Mouse (Mus musculus): ENCODE results near the gene Myl12a. TPM values are rescaled to one million over a fixed set of nuclear protein-coding genes. Genes with fewer than 3 reads are reported as not detected.

Myl12a gene
- total RNA-seq, 2 experiments from 2014 or later, result 728 to 823 TPM

- DNase-seq, result no peak
- intact Hi-C loops (cut with DNase I), result no loop called here
These were observed 10.4 kb upstream of the Myl12a start for GRCm38 (mm10) chr17:71013105-71013504.

GRCm38 (mm10) chr17:71011931-71012662 is 9.4 kb upstream of the Myl12a start:
- DNase-seq, result no peak
- intact Hi-C loops (cut with DNase I), result no loop called here

DNA sequence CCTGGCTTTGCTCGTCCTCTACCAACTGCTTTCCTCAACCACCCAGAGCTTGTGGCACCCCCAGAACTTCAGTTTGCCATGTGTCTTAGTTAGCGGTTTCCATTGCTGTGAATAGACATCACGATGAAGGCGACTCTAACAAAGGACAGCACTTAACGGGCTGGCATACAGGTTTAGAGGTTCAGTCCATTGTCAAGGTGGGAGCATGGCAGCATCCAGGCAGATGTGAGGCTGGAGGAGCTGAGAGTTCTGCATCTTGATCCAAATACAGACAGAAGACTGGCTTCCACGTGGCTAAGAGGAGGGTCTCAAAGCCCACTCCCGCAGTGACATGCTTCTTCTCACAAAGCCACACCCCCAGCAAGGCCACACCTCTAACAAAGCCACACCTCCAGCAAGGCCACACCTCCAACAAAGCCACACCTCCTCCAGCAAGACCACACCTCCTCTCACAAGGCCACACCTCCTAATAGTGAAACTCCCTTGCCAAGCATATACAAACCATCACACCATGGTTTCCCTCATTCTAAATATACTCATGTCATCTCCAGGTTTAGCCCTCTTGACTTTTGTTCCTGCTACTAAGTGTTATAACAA is 8.1 kb upstream of the Myl12a start:
- no peak for DNase-seq
- intact Hi-C loops (cut with DNase I), result no loop called here

- intact Hi-C loops (cut with DNase I), result loop anchor here (5.0 kb wide), 1 partner anchor 188 kb away; no protein-coding TSS in a partner anchor
These were observed 7.1 kb upstream of the Myl12a start for GRCm38 (mm10) chr17:71009751-71010150.

GRCm38 (mm10) chr17:71008676-71009075 is 6.0 kb upstream of the Myl12a start:
- DNase-seq, result no peak
- intact Hi-C loops (cut with DNase I), result loop anchor here (5.0 kb wide), 1 partner anchor 189 kb away; no protein-coding TSS in a partner anchor

More at GRCm38 (mm10) chr17:71009751-71010150, 7.1 kb upstream of the Myl12a start:
- DNase-seq, result no peak

- DNase-seq, result no peak
- intact Hi-C loops (cut with DNase I), result loop anchor here (5.0 kb wide), 1 partner anchor 190 kb away; no protein-coding TSS in a partner anchor
These were observed 4.3 kb upstream of the Myl12a start for GRCm38 (mm10) chr17:71006976-71007375.

DNA sequence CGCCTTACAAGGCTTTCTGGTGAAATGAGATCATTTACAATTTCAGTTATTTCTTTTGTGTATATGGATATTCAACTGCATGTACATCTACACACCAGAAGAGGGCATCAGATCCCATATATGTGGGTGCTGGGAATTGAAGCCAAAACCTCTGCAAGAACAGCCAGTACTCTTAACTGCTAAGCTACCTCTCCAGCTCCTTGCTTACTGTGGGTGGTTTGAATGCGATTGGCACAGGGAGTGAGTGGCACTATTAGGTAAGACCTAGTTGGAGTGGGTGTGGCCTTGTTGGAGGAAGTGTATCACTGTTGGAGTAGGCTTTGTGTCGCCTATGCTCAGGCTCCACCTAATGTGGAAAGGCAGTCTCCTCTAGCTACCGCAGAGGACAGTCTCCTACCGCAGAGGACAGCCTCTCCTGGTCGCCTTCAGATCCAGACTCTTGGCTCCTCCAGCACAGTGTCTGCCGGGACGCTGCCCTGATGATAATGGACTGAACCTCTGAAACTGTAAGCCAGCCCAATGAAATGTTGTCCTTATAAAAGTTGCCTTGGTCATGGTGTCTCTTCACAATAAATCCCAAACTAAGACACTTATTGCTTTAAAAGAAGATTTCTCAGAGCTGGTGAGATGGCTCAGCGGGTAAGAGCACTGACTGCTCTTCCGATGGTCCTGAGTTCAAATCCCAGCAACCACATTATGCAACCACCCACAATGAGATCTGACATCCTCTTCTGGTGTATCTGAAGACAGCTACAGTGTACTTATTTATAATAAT is 1.7 kb upstream of the Myl12a start:
- intact Hi-C loops (cut with DNase I), result loop anchor here (5.0 kb wide), 1 partner anchor 178 kb away; the partner anchor contains the start of gene Lpin2
- DNase-seq, result no peak

DNA sequence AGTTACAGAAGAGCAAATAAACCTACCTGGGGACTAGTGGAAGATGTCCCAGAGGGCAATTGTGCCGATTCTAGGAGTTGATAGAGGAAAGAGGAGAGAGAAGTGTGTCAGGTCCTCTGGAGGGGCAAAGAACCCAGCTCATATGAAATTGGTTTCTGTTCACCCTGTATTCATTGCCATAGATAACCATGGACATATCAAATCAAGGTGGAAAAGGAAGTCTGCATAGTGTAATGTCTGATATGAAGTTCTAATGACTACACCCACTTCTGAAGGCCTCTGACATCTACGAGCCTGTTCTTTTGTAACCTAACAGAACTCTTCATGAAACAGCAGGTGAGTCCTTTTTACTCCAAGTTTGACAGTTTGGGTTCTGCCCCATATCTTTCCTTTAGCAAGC is 1.0 kb upstream of the Myl12a start:
- intact Hi-C loops (cut with DNase I), result loop anchor here (2.0 to 5.0 kb wide), 2 partner anchors 17 to 179 kb away; partner anchors contain the start of gene Lpin2
- DNase-seq, result no peak

- DNase-seq, result no peak
- intact Hi-C loops (cut with DNase I), result loop anchor here (2.0 to 5.0 kb wide), 2 partner anchors 18 to 179 kb away; partner anchors contain the start of gene Lpin2
These were observed 434 bp upstream of the Myl12a start for GRCm38 (mm10) chr17:71003112-71003511.

- peak; percentile 100 for DNase-seq
- intact Hi-C loops (cut with DNase I), result loop anchor here (2.0 to 5.0 kb wide), 2 partner anchors 19 to 180 kb away; partner anchors contain the start of gene Lpin2
These were observed 466 bp downstream of the Myl12a start, which contains the start of gene Myom1 for GRCm38 (mm10) chr17:71002081-71002743. TSS of gene Myom1 (plus strand) at chr17:71002633.

DNA sequence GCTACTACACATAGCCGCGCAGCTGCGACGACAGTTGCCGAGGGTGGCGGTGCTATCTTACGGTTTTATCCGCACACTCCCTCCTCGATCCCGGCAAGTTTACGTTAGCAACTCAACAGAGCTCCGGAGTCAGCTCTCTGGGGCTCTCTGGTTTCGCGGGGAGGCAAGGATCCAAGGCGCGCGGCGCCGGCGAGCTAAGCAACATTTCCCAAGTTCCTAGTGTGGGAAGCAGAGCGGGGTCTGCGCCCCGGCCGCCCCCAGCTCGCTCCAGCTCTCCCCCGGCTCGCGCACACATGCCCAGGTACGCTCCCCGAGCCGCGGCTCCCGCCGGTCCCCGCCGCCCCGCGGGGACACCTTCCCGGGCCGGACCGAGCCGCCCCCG is 988 bp downstream of the Myl12a start:
- intact Hi-C loops (cut with DNase I), result loop anchor here (2.0 to 5.0 kb wide), 2 partner anchors 19 to 181 kb away; partner anchors contain the start of gene Lpin2
- DNase-seq, result peak in 1 of 2 experiments; percentile 65

- DNase-seq, result no peak
- intact Hi-C loops (cut with DNase I), result loop anchor here (5.0 kb wide), 1 partner anchor 181 kb away; the partner anchor contains the start of gene Lpin2
These were observed 1.6 kb downstream of the Myl12a start for GRCm38 (mm10) chr17:71001067-71001466.

- intact Hi-C loops (cut with DNase I), result loop anchor here (5.0 kb wide), 1 partner anchor 182 kb away; the partner anchor contains the start of gene Lpin2
- DNase-seq, result peak in 1 of 2 experiments; percentile 1
These were observed 2.4 kb downstream of the Myl12a start for GRCm38 (mm10) chr17:71000255-71000654.

- intact Hi-C loops (cut with DNase I), result no loop called here
- DNase-seq, result peak in 1 of 2 experiments; percentile 2
These were observed 3.5 kb downstream of the Myl12a start for GRCm38 (mm10) chr17:70999187-70999586.

GRCm38 (mm10) chr17:70998400-70998975 is 4.2 kb downstream of the Myl12a start:
- intact Hi-C loops (cut with DNase I), result no loop called here
- DNase-seq, result peak in 1 of 2 experiments; percentile 13

GRCm38 (mm10) chr17:70997836-70998235 is 4.8 kb downstream of the Myl12a start:
- peak in 1 of 2 experiments; percentile 3 for DNase-seq
- intact Hi-C loops (cut with DNase I), result no loop called here

GRCm38 (mm10) chr17:70995551-70995950 is 7.1 kb downstream of the Myl12a start:
- intact Hi-C loops (cut with DNase I), result no loop called here
- DNase-seq, result no peak

DNA sequence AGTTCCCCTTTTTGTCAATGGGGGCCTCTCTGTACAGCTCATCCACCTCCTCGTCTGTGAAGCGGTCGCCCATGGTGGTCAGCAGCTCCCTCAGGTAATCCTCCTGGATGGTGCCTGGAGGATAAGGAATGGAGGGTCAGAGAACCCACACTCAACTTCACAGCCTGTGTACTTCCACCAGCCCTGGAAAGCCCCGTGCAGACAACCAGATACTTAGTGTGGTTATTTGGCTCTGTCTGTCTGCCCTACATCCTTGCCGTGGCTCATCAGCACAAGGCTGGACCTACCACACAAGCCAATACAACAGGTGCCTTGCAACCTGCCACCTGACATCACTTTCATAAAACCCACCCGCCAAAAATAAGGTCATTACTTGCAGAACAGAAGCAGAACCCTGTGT is 8.0 kb downstream of the Myl12a start:
- intact Hi-C loops (cut with DNase I), result no loop called here
- no peak for DNase-seq

DNA sequence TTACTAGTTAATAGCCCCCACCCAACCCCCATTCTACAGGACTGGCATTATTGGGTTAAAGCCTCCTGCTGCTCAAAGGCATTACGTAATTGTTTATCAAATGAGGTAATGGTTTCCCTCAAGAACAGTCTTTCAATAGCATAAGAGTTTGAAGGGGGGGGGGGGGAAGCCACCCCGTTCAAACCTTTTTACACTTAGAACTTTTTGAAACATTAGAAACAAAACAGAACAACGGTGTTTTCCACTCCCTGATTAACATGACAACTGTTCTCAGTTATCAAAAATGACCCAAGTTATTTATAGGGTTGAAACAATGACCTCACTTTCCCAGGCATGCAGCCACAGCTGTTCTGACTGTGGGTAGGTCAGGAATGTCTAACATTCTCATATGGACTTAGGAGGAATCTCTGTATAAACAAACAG is 9.3 kb downstream of the Myl12a start:
- peak in 1 of 2 experiments; percentile 63 for DNase-seq
- intact Hi-C loops (cut with DNase I), result no loop called here
